Mouse (Mus musculus): ENCODE measurements around the gene 9530068E07Rik.

GRCm38 (mm10) chr11:52369252-52370134, 26.7 kb upstream of the 9530068E07Rik start:
- TF ChIP-seq CTCF (IDR thresholded peaks at IDR 0.05) (no peak), EP300 (IDR thresholded peaks at IDR 0.05) (no peak)
